Mouse (Mus musculus): Measurements from ENCODE around the gene Gm20388.

DNA sequence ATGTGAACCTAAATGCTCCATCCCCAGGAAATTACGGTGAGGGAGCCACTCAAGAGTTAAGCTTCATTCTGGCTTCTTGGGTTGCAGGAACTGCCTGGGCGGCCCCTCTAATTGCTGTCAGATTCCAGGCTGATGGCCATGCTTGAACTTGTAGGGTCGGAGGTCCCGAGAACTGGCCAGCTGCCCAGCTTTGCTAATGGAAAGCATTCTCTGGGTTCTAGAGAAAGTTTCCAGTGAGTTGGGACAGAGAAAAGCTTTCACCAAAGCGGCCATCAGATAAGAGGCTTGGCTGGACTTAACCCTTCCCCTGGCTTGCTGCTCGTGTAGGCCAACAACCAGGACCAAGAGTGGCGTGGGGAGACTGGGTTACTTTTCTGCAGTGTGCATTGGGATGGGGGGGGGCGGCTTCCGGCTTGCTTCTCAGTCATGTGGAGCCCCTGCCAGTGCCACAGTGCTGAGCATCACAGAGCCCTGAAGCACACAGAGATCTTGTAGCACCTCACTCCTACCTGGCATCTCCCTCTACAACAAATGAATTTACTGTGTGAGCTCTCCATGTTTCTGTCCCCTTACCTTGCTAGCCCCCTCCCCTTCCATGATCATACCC is 3437.7 kb downstream of the Gm20388 start:
- TF ChIP-seq CTCF (IDR thresholded peaks at IDR 0.05; ENCODE audit: low read depth) (no peak), EP300 (optimal IDR thresholded peaks at IDR 0.05) (no peak)
